In genomic region chr12:99093989-99094388, GRCm38 (mm10) we compare ENCODE assay signal across 21 mouse cellular contexts.
DNase-seq lines count a peak whose midpoint lies in the region; ATAC-seq and TF ChIP-seq lines count a peak whose summit lies in the region.
"Had no signal": no experiment of that assay in that cellular context is flagged by ENCODE, and none has a peak within 500 bp of the region (broad histone marks: within the 10 kb centered on the region; RNA-seq: fewer than 3 reads in every experiment).

No protein-coding gene starts in this region.

- H3K9me3 ChIP-seq in embryonic facial prominence, embryonic 14.5 days (ENCODE audit: control insufficient read depth, low read length), result no peaks in the 10 kb centered on the region
- no peaks in the 10 kb centered on the region for H3K9me3 ChIP-seq in embryonic facial prominence, embryonic 10.5 days
- H3K9me3 ChIP-seq in midbrain, embryonic 11.5 days (ENCODE audit: control insufficient read depth, low read length), result no peaks in the 10 kb centered on the region
- H3K9me3 ChIP-seq: embryonic facial prominence, embryonic 13.5 days; forebrain, embryonic 13.5 days had no signal

- H3K27ac ChIP-seq in embryonic facial prominence, embryonic 14.5 days (replicated peaks; ENCODE audit: low read depth, low read length), result no peak overlapping the region
- no peak overlapping the region for H3K27ac ChIP-seq in embryonic facial prominence, embryonic 10.5 days (replicated peaks)
- no peak overlapping the region for H3K27ac ChIP-seq in heart, adult 2 months
- no peak overlapping the region for H3K27ac ChIP-seq in midbrain, embryonic 11.5 days (ENCODE audit: low read depth, low read length)
- H3K27ac ChIP-seq: embryonic facial prominence, embryonic 13.5 days; forebrain, embryonic 13.5 days had no signal

- ATAC-seq in embryonic facial prominence, embryonic 14.5 days (ENCODE audit: low read depth), result no peak
- ATAC-seq in midbrain, embryonic 11.5 days (ENCODE audit: low FRiP score), result no peak
- ATAC-seq: activated CD4-positive, CD25-positive, alpha-beta regulatory T cell, adult 4 months; CD4-positive, CD25-positive, alpha-beta regulatory T cell, adult 4 months; forebrain, embryonic 13.5 days; forebrain, embryonic 16.5 days; Patski had no signal

- H3K9ac ChIP-seq in embryonic facial prominence, embryonic 14.5 days (ENCODE audit: low read depth, low read length), result no peak overlapping the region
- no peak overlapping the region for H3K9ac ChIP-seq in heart, adult 2 months (ENCODE audit: low read depth, low read length)
- H3K9ac ChIP-seq in midbrain, embryonic 11.5 days (ENCODE audit: low read length), result no peak overlapping the region
- H3K9ac ChIP-seq: embryonic facial prominence, embryonic 13.5 days; forebrain, embryonic 13.5 days had no signal

- H3K4me2 ChIP-seq in embryonic facial prominence, embryonic 14.5 days (ENCODE audit: low read depth, low read length), result no peak overlapping the region
- no peak overlapping the region for H3K4me2 ChIP-seq in midbrain, embryonic 11.5 days
- H3K4me2 ChIP-seq: embryonic facial prominence, embryonic 13.5 days; forebrain, embryonic 13.5 days had no signal

- no peak for TF ChIP-seq POLR2A in heart, adult 2 months (IDR thresholded peaks at IDR 0.05; ENCODE audit: insufficient read depth, low read depth, low read length)

- H3K27me3 ChIP-seq in embryonic facial prominence, embryonic 14.5 days (replicated peaks; ENCODE audit: control insufficient read depth, insufficient read depth, low read length), result peaks cover 3% of the 10 kb centered on the region; the same call in 1 of the 2 replicates
- peaks cover 19% of the 10 kb centered on the region; the same call in 1 of the 2 replicates for H3K27me3 ChIP-seq in embryonic facial prominence, embryonic 10.5 days (replicated peaks; ENCODE audit: low read depth, poor library complexity, severe bottlenecking)
- no peaks in the 10 kb centered on the region for H3K27me3 ChIP-seq in heart, adult 2 months (ENCODE audit: control insufficient read depth, insufficient read depth, low read length)
- H3K27me3 ChIP-seq in midbrain, embryonic 11.5 days (ENCODE audit: control insufficient read depth, insufficient read depth, low read length), result no peaks in the 10 kb centered on the region
- H3K27me3 ChIP-seq: Patski had no signal

- DNase-seq in embryonic facial prominence, embryonic 14.5 days (ENCODE audit: low spot score), result peak; percentile 23
- no peak for DNase-seq in embryonic facial prominence, embryonic 10.5 days (ENCODE audit: low spot score)
- DNase-seq in heart, adult 11 months, result peak; percentile 72
- no peak for DNase-seq in heart, adult 2 months
- no peak for DNase-seq in midbrain, embryonic 11.5 days (ENCODE audit: low spot score, missing footprints)
- DNase-seq: adrenal gland, adult 8-10 months; adrenal gland, postnatal 14 days; adrenal gland, postnatal 36 days; B cell, adult 2 months; cerebellum, adult 11-12 months; cerebellum, adult 2 months; cerebellum, adult 9-10 months; cerebellum, postnatal 10 days; cerebellum, postnatal 25 days had no signal

- 78% methylated on average over 6 of the region's 6 CpGs for WGBS in embryonic facial prominence, embryonic 14.5 days
- 79% methylated on average over 6 of the region's 6 CpGs for WGBS in embryonic facial prominence, embryonic 10.5 days
- 81% methylated on average over 6 of the region's 6 CpGs for WGBS in heart, adult 2 months
- 83% methylated on average over 6 of the region's 6 CpGs for WGBS in midbrain, embryonic 11.5 days

- TF ChIP-seq CTCF in heart, adult 2 months (IDR thresholded peaks at IDR 0.05), result no peak

- no peaks in the 10 kb centered on the region for H3K4me1 ChIP-seq in embryonic facial prominence, embryonic 14.5 days (ENCODE audit: control insufficient read depth, insufficient read depth, low read length)
- H3K4me1 ChIP-seq in embryonic facial prominence, embryonic 10.5 days, result peaks cover 5% of the 10 kb centered on the region; the same call in 1 of the 2 replicates
- no peaks in the 10 kb centered on the region for H3K4me1 ChIP-seq in heart, adult 2 months (ENCODE audit: control insufficient read depth, insufficient read depth, low read length)
- no peaks in the 10 kb centered on the region for H3K4me1 ChIP-seq in midbrain, embryonic 11.5 days (ENCODE audit: control insufficient read depth, insufficient read depth, low read length)

- intact Hi-C loops in heart, adult 2 months (cut with DNase I), result no loop called here

- no peaks in the 10 kb centered on the region for H3K36me3 ChIP-seq in embryonic facial prominence, embryonic 14.5 days (ENCODE audit: control insufficient read depth, insufficient read depth, low read length)
- no peaks in the 10 kb centered on the region for H3K36me3 ChIP-seq in embryonic facial prominence, embryonic 10.5 days (replicated peaks)
- no peaks in the 10 kb centered on the region for H3K36me3 ChIP-seq in heart, adult 2 months (ENCODE audit: control insufficient read depth, insufficient read depth, low read length)
- no peaks in the 10 kb centered on the region for H3K36me3 ChIP-seq in midbrain, embryonic 11.5 days (ENCODE audit: control insufficient read depth, insufficient read depth, low read length)
- H3K36me3 ChIP-seq: embryonic facial prominence, embryonic 13.5 days; G1E had no signal

- no peak for TF ChIP-seq EP300 in heart, adult 2 months (IDR thresholded peaks at IDR 0.05; ENCODE audit: insufficient read depth, low read depth, low read length)

- H3K79me2 ChIP-seq in heart, adult 2 months (replicated peaks; ENCODE audit: control insufficient read depth, insufficient read depth, low read length), result no peaks in the 10 kb centered on the region

- H3K4me3 ChIP-seq in embryonic facial prominence, embryonic 14.5 days (ENCODE audit: low read depth, low read length), result no peak overlapping the region
- H3K4me3 ChIP-seq in embryonic facial prominence, embryonic 10.5 days, result no peak overlapping the region
- no peak overlapping the region for H3K4me3 ChIP-seq in heart, adult 2 months
- no peak overlapping the region for H3K4me3 ChIP-seq in midbrain, embryonic 11.5 days (ENCODE audit: low read depth, low read length)
- H3K4me3 ChIP-seq: embryonic facial prominence, embryonic 13.5 days; forebrain, embryonic 13.5 days had no signal

Comparison
In these comparisons a context has a peak if more than half of its experiments do, and no peak if none do; other contexts are left out.
1. DNase-seq: peak in embryonic facial prominence, embryonic 14.5 days (single experiment) and heart, adult 11 months (single experiment); none in embryonic facial prominence, embryonic 10.5 days (single experiment), heart, adult 2 months (0 of 2) and midbrain, embryonic 11.5 days (single experiment).